Mouse (Mus musculus) ES-E14 (cell line): ENCODE results near the gene Gm10775.

Source experiments
- MAFK ChIP-seq: IDR thresholded peaks from 2 replicates; pipeline ENCODE4 v1.6.1; 2014; ENCODE audit warnings: mild to moderate bottlenecking, low read depth, low read length, inconsistent platforms; ENCODE audit not compliant: insufficient read depth
- ZNF384 ChIP-seq: IDR thresholded peaks from 2 replicates; pipeline ENCODE4 v1.6.1; 2012; ENCODE audit warnings: low read depth, low read length, inconsistent platforms

- no peak for TF ChIP-seq MAFK
- no peak for TF ChIP-seq ZNF384
These were observed 18.7 kb upstream of the Gm10775 start for GRCm38 (mm10) chr13:65240509-65241098.
